Mouse (Mus musculus): Measurements from ENCODE around the gene Dnmt3a. TPM values are rescaled to one million over a fixed set of nuclear protein-coding genes. Genes with fewer than 3 reads are reported as not detected.

Gene Dnmt3a
- polyA plus RNA-seq, 1 experiment from 2014 or later: 124 TPM

DNA sequence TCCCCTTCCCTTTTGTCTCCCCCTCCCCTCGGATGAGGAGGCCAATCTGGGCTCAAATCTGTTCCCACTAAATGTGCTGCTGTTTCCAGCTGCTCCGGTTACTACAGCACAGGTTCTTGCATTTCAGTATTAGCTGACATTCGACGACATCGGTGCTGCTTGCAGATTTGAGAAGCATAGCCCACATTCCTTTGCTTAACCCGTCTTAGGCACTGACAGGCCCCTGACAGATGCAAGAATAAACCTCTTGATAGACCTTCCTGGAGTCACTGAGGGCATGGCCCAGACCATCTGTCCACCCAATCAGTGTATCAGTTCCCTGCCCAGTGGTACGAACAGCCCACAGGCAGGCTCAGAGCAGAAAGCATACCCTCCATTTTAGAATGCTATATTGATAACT lies 38.1 kb downstream of the Dnmt3a start:
- Histone ChIP-seq H3K4me3 (replicated peaks) (no peak overlapping the region), H3K9me3 (no peaks in the 10 kb centered on the region), H3K36me3 (peaks cover 17% of the 10 kb centered on the region), H3K27me3 (no peaks in the 10 kb centered on the region), H3K4me2 (replicated peaks) (no peak overlapping the region), H3K4me1 (replicated peaks) (peaks cover 22% of the 10 kb centered on the region), H3K27ac (no peak overlapping the region), H3K9ac (replicated peaks) (no peak overlapping the region)
- ATAC-seq: no peak
- 36% methylated on average over 7 of the region's 7 CpGs for WGBS

DNA sequence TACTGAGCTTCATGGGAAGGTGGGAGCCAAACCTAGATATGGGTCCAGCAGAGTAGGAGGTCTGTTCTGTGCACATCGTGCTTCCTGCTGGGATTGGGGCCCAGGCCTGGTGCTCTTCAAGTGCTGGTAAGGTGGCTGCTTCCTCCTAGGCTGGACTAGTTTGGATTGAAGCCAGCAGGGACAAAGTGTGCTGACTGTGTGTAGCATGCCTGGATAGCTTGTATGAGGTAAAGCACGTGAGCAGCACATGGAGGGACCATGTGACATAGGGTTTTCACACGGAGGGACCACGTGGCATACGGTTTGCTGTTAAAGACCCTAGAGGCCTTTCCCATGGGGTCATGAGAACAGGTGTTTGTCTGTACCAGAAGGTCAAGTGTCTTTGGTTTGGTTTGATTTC lies 38.5 kb downstream of the Dnmt3a start:
- Histone ChIP-seq H3K9me3 (no peaks in the 10 kb centered on the region), H3K4me2 (replicated peaks) (no peak overlapping the region), H3K9ac (replicated peaks) (no peak overlapping the region), H3K27ac (no peak overlapping the region), H3K27me3 (no peaks in the 10 kb centered on the region), H3K4me1 (replicated peaks) (peaks cover 22% of the 10 kb centered on the region), H3K4me3 (replicated peaks) (no peak overlapping the region), H3K36me3 (peaks cover 14% of the 10 kb centered on the region)
- ATAC-seq: no peak
- WGBS: 89% methylated on average over 5 of the region's 5 CpGs

- Histone ChIP-seq H3K4me1 (replicated peaks) (0 out of 2 replicates have a peak, but pooled peaks cover 9% of the 10 kb centered on the region), H3K9me3 (no peaks in the 10 kb centered on the region), H3K4me3 (replicated peaks) (no peak overlapping the region), H3K27me3 (no peaks in the 10 kb centered on the region), H3K27ac (no peak overlapping the region), H3K9ac (replicated peaks) (no peak overlapping the region), H3K4me2 (replicated peaks) (no peak overlapping the region), H3K36me3 (peaks cover 20% of the 10 kb centered on the region)
- ATAC-seq: no peak
- WGBS: 94% methylated on average over 13 of the region's 13 CpGs
Observed at GRCm38 (mm10) chr12:3849481-3849880, 43.7 kb downstream of the Dnmt3a start.

DNA sequence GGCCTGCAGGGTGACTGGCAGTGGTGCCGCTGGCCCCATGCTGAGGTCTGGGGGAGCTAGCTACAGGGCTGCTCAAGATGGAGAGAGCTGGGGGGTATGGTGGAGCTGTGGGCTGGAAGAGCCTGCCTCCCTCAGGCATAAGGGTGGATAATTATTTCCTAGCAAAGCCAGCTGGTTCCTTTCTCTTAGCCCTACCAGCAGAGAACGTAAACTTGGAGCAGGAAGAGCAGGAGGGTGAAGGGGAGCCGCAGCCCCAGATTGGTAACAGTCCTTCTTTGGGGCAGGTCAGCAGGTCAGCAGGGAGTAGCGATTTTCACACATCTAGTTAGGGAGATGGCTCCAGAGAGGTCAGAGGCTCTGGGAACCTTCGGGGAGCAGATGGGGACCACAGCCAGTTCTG lies 44.4 kb downstream of the Dnmt3a start:
- peak overlapping the region; percentile 17; the same call in 1 of the 2 replicates for H3K27ac ChIP-seq
- 50% methylated on average over 5 of the region's 5 CpGs for WGBS
- ATAC-seq: no peak

GRCm38 (mm10) chr12:3850731-3851130 lies 44.9 kb downstream of the Dnmt3a start:
- 52% methylated on average over 6 of the region's 6 CpGs for WGBS
- ATAC-seq: no peak
- no peaks in the 10 kb centered on the region for H3K9me3 ChIP-seq
- no peak overlapping the region for H3K9ac ChIP-seq (replicated peaks)
- H3K36me3 ChIP-seq: peaks cover 20% of the 10 kb centered on the region
- no peak overlapping the region for H3K27ac ChIP-seq
- no peak overlapping the region for H3K4me2 ChIP-seq (replicated peaks)
- H3K4me1 ChIP-seq (replicated peaks): peaks cover 9% of the 10 kb centered on the region; the same call in 1 of the 2 replicates
- H3K4me3 ChIP-seq (replicated peaks): no peak overlapping the region
- H3K27me3 ChIP-seq: no peaks in the 10 kb centered on the region

More for the DNA sequence above, 44.4 kb downstream of the Dnmt3a start:
- Histone ChIP-seq H3K4me1 (replicated peaks) (0 out of 2 replicates have a peak, but pooled peaks cover 9% of the 10 kb centered on the region), H3K27me3 (no peaks in the 10 kb centered on the region), H3K4me2 (replicated peaks) (no peak overlapping the region), H3K9ac (replicated peaks) (no peak overlapping the region), H3K4me3 (replicated peaks) (no peak overlapping the region), H3K36me3 (peaks cover 20% of the 10 kb centered on the region), H3K9me3 (no peaks in the 10 kb centered on the region)

DNA sequence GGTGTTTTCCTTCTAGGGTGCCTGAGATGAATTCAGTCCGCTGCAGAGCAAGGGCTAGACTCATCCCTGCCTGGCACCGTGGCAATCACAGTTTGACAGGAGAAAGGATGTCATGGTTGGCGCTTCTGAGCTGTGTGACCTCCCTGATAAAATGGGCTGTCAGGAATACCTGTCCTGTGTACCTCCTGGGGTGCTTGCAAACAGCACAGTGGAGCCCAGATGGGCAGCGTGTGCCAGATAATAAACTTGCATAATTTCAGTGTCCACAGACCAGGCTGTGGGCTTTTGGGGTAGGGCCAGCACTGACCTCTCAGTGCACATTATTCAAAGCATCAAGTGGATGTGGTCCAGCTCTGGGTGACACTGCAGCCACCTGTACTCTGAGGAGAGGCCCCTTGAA lies 45.4 kb downstream of the Dnmt3a start:
- Histone ChIP-seq H3K27ac (no peak overlapping the region), H3K9ac (replicated peaks) (no peak overlapping the region), H3K4me3 (replicated peaks) (no peak overlapping the region), H3K4me1 (replicated peaks) (peaks cover 9% of the 10 kb centered on the region; the same call in 1 of the 2 replicates), H3K4me2 (replicated peaks) (no peak overlapping the region), H3K9me3 (no peaks in the 10 kb centered on the region), H3K27me3 (no peaks in the 10 kb centered on the region), H3K36me3 (peaks cover 20% of the 10 kb centered on the region)
- ATAC-seq: 0 out of 2 replicates have a peak, but pooled peaks have one; percentile 44
- 75% methylated on average over 4 of the region's 4 CpGs for WGBS

- no peak overlapping the region for H3K4me2 ChIP-seq (replicated peaks)
- H3K4me3 ChIP-seq (replicated peaks): no peak overlapping the region
- peaks cover 20% of the 10 kb centered on the region for H3K36me3 ChIP-seq
- no peak overlapping the region for H3K9ac ChIP-seq (replicated peaks)
- H3K27ac ChIP-seq: no peak overlapping the region
- WGBS: 49% methylated on average over 5 of the region's 5 CpGs
- H3K9me3 ChIP-seq: no peaks in the 10 kb centered on the region
- peaks cover 12% of the 10 kb centered on the region; the same call in 1 of the 2 replicates for H3K4me1 ChIP-seq (replicated peaks)
- no peaks in the 10 kb centered on the region for H3K27me3 ChIP-seq
- no peak for ATAC-seq
Observed at GRCm38 (mm10) chr12:3852521-3852920, 46.7 kb downstream of the Dnmt3a start.

GRCm38 (mm10) chr12:3854419-3854818 lies 48.6 kb downstream of the Dnmt3a start:
- Histone ChIP-seq H3K4me2 (replicated peaks) (no peak overlapping the region), H3K27me3 (no peaks in the 10 kb centered on the region), H3K36me3 (peaks cover 20% of the 10 kb centered on the region), H3K9me3 (no peaks in the 10 kb centered on the region), H3K9ac (replicated peaks) (no peak overlapping the region), H3K27ac (no peak overlapping the region), H3K4me3 (replicated peaks) (no peak overlapping the region), H3K4me1 (replicated peaks) (peaks cover 12% of the 10 kb centered on the region; the same call in 1 of the 2 replicates)
- no peak for ATAC-seq
- 81% methylated on average over 4 of the region's 4 CpGs for WGBS

- no peaks in the 10 kb centered on the region for H3K9me3 ChIP-seq
- H3K4me3 ChIP-seq (replicated peaks): no peak overlapping the region
- H3K4me1 ChIP-seq (replicated peaks): peaks cover 4% of the 10 kb centered on the region; the same call in 1 of the 2 replicates
- no peak overlapping the region for H3K27ac ChIP-seq
- no peak overlapping the region for H3K4me2 ChIP-seq (replicated peaks)
- ATAC-seq: peak; percentile 22; the same call in 1 of the 2 replicates
- H3K27me3 ChIP-seq: no peaks in the 10 kb centered on the region
- WGBS: 75% methylated on average over 7 of the region's 7 CpGs
- H3K9ac ChIP-seq (replicated peaks): no peak overlapping the region
- peaks cover 17% of the 10 kb centered on the region for H3K36me3 ChIP-seq
Observed at GRCm38 (mm10) chr12:3855762-3856501, 50.1 kb downstream of the Dnmt3a start.

DNA sequence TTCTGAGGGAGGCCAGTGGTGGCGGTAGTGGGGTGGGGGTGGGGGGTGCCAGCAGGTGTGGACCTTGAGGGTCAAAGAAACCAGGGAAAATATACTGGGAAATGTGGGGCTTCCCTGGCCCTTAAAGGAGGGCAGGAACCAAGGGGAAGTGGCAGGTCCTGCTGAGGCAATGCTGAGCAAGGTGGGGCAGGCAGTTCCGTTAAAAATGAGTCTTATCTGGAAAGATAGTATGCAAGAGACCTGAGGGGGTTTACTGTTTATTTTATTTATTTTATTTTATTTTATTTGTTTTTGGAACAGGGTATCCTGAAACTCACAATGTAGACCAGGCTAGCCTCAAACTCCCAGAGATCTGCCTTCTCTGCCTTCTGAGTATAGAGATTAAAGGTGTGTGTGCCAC lies 50.9 kb downstream of the Dnmt3a start:
- Histone ChIP-seq H3K4me1 (replicated peaks) (peaks cover 4% of the 10 kb centered on the region; the same call in 1 of the 2 replicates), H3K9me3 (no peaks in the 10 kb centered on the region), H3K4me3 (replicated peaks) (no peak overlapping the region), H3K27ac (no peak overlapping the region), H3K4me2 (replicated peaks) (no peak overlapping the region), H3K36me3 (peaks cover 11% of the 10 kb centered on the region; the same call in 1 of the 2 replicates), H3K27me3 (no peaks in the 10 kb centered on the region), H3K9ac (replicated peaks) (no peak overlapping the region)
- 88% methylated on average over 2 of the region's 2 CpGs for WGBS
- no peak for ATAC-seq

GRCm38 (mm10) chr12:3857231-3857630 lies 51.4 kb downstream of the Dnmt3a start:
- ATAC-seq: no peak
- Histone ChIP-seq H3K27me3 (no peaks in the 10 kb centered on the region), H3K9ac (replicated peaks) (no peak overlapping the region), H3K27ac (no peak overlapping the region), H3K36me3 (peaks cover 16% of the 10 kb centered on the region; the same call in 1 of the 2 replicates), H3K4me1 (replicated peaks) (peaks cover 4% of the 10 kb centered on the region; the same call in 1 of the 2 replicates), H3K9me3 (no peaks in the 10 kb centered on the region), H3K4me2 (replicated peaks) (no peak overlapping the region), H3K4me3 (replicated peaks) (no peak overlapping the region)
- 78% methylated on average over 3 of the region's 3 CpGs for WGBS

DNA sequence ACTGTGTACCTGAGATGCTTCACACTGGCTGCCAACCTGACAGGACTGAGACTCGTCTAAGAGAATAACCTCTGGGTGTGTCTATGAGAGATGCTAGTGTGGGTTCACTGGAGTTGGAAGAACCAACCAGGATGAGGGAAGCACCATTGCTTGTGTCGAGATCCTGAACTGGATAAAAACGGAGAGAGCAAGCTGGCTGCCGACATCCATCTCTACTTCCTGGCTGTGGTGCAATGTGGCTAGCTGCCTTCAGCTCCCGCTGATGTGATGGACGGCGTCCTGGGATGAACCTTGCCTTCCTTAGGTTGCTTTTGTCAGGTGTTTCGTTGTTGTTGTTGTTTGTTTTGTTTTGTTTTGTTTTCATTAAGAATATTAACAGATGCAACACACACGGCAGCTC lies 52.0 kb downstream of the Dnmt3a start:
- no peak for ATAC-seq
- Histone ChIP-seq H3K4me2 (replicated peaks) (no peak overlapping the region), H3K36me3 (peaks cover 16% of the 10 kb centered on the region; the same call in 1 of the 2 replicates)

More for the DNA sequence above, 52.0 kb downstream of the Dnmt3a start:
- no peaks in the 10 kb centered on the region for H3K27me3 ChIP-seq
- WGBS: 89% methylated on average over 9 of the region's 9 CpGs
- no peak overlapping the region for H3K9ac ChIP-seq (replicated peaks)
- no peak overlapping the region for H3K4me3 ChIP-seq (replicated peaks)
- peaks cover 4% of the 10 kb centered on the region; the same call in 1 of the 2 replicates for H3K4me1 ChIP-seq (replicated peaks)
- H3K9me3 ChIP-seq: no peaks in the 10 kb centered on the region
- no peak overlapping the region for H3K27ac ChIP-seq
